Mouse (Mus musculus) ES-Bruce4 (cell line): ENCODE measurements around the gene Npas1.

Experiments used
- CTCF ChIP-seq: IDR thresholded peaks from one replicate; pipeline ENCODE4 v1.8.1; 2011; ENCODE audit warnings: low read depth, low read length
- EP300 ChIP-seq: IDR thresholded peaks from 2 replicates; pipeline ENCODE4 v1.6.1; 2011; ENCODE audit warnings: low read depth, low read length; ENCODE audit not compliant: insufficient read depth
- POLR2A ChIP-seq: IDR thresholded peaks from one replicate; pipeline ENCODE4 v1.8.1; 2011; ENCODE audit warnings: low read length; ENCODE audit not compliant: insufficient read depth

DNA sequence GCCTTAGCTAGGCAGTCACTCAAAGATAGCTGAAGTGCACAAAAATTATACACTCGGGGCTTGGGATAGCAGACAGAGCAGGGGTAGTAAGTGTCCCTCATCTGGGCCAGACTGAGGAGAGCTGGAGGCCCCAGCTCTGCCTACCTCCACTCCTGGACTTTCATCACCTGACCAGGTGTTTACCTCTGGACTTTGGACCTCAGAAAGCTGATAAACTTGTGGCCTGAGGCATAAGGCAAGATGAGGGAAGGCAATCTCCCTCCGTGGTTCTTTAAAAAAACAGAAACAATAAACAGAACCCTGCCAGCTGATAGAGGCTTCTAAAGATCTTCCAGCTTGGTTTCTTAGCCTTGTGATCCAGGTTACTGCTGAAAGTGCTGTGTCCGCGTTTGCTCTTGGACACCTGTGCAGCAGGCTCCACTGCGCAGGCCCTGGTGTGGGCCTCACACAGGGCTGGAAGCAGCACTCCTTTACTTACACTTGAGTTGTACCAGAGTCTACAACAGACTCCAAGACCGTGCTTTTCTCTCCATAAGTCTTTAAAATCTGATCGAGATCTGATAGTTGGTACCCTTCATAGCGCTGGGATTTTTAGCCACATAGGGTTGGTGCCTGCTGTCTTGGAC, 56.9 kb downstream of the Npas1 start:
- TF ChIP-seq CTCF: no peak
- TF ChIP-seq POLR2A: no peak
- TF ChIP-seq EP300: no peak
